Mouse (Mus musculus) gastrocnemius, adult 2 months (tissue): ENCODE results near the gene Tmem209. TPM values are rescaled to one million over a fixed set of nuclear protein-coding genes. Genes with fewer than 3 reads are reported as not detected.

ENCODE experiments used
- DNase-seq: peaks from one replicate; pipeline ENCODE4 v3.0.0; 2022
- H3K27ac ChIP-seq: fragments of 200-600 bp; 2 replicates; pipeline ENCODE4 v1.8.1; 2022; ENCODE audit warnings: mild to moderate bottlenecking
- H3K4me3 ChIP-seq: fragments of 200-600 bp; 2 replicates; pipeline ENCODE4 v1.8.1; 2022; ENCODE audit warnings: mild to moderate bottlenecking, moderate library complexity
- CTCF ChIP-seq: fragments of 200-600 bp; IDR thresholded peaks from 2 replicates; pipeline ENCODE4 v1.8.1; 2022; ENCODE audit warnings: antibody characterized with exemption, mild to moderate bottlenecking, moderate library complexity
- intact Hi-C: fragments of 180-260 bp; cut with DNase I; formaldehyde crosslinking; loops from one replicate; pipeline ENCODE4 v1.15.1; 2025
- total RNA-seq, 2 experiments: library from RNA; stranded (reverse); gene quantifications; 2 replicates each; pipeline ENCODE4 v1.2.3; 2021

The Tmem209 gene
- total RNA-seq, 2 experiments from 2014 or later, result 7.1 to 11.4 TPM

- no peak overlapping the region; the same call in 1 of the 2 replicates for H3K4me3 ChIP-seq
- DNase-seq, result no peak
- TF ChIP-seq CTCF, result no peak
- intact Hi-C loops, result no loop called here
- peak overlapping the region; percentile 80 for H3K27ac ChIP-seq
These were observed 51.0 kb downstream of the Tmem209 start for GRCm38 (mm10) chr6:30458626-30459025.

GRCm38 (mm10) chr6:30456991-30457390 lies 52.6 kb downstream of the Tmem209 start:
- intact Hi-C loops, result no loop called here
- no peak overlapping the region for H3K4me3 ChIP-seq
- DNase-seq, result no peak
- no peak overlapping the region for H3K27ac ChIP-seq
- TF ChIP-seq CTCF, result no peak

- no peak for DNase-seq
- no peak for TF ChIP-seq CTCF
- H3K4me3 ChIP-seq, result no peak overlapping the region
- H3K27ac ChIP-seq, result no peak overlapping the region
- intact Hi-C loops, result no loop called here
These were observed 70.0 kb downstream of the Tmem209 start for GRCm38 (mm10) chr6:30439576-30439975.

- no peak overlapping the region for H3K4me3 ChIP-seq
- no peak for DNase-seq
- intact Hi-C loops, result no loop called here
- H3K27ac ChIP-seq, result no peak overlapping the region
- TF ChIP-seq CTCF, result no peak
These were observed 72.5 kb downstream of the Tmem209 start for GRCm38 (mm10) chr6:30437054-30437453.

- no peak for DNase-seq
- no peak for TF ChIP-seq CTCF
- H3K4me3 ChIP-seq, result no peak overlapping the region
- intact Hi-C loops, result no loop called here
- H3K27ac ChIP-seq, result no peak overlapping the region
These were observed 73.1 kb downstream of the Tmem209 start for GRCm38 (mm10) chr6:30436476-30436875.

- no peak for TF ChIP-seq CTCF
- intact Hi-C loops, result no loop called here
- DNase-seq, result no peak
- Histone ChIP-seq H3K4me3 (no peak overlapping the region), H3K27ac (no peak overlapping the region)
These were observed 77.0 kb downstream of the Tmem209 start for GRCm38 (mm10) chr6:30432461-30433192.

Other genes with a start within 250 kb of the Tmem209 start
- 10 to 100 TPM; 39.6 to 81.2 TPM for gene Ube2h, start 205.2 kb downstream of the Tmem209 start, total RNA-seq
- 10 to 100 TPM; 15.5 to 19.3 TPM for gene Zc3hc1, start 118.8 kb downstream of the Tmem209 start, total RNA-seq
- gene Klhdc10, start 107.9 kb downstream of the Tmem209 start, total RNA-seq, result 10 to 100 TPM; 35.8 to 44.4 TPM
- under 1 TPM; 0.18 to 0.20 TPM for gene Ssmem1, start 66 bp upstream of the Tmem209 start, total RNA-seq
- gene Cpa2, start 31.8 kb upstream of the Tmem209 start, total RNA-seq, result not detected
- not detected for gene Cpa4, start 58.6 kb upstream of the Tmem209 start, total RNA-seq
- gene Cpa5, start 101.2 kb upstream of the Tmem209 start, total RNA-seq, result not detected
- gene Cpa1, start 129.4 kb upstream of the Tmem209 start, total RNA-seq, result not detected
- gene Cep41, start 184.0 kb upstream of the Tmem209 start, total RNA-seq, result 1 to 10 TPM in 1 of 2 experiments, under 1 TPM in 1; 0.20 to 1.6 TPM
- 1 to 10 TPM; 1.6 to 2.4 TPM for gene Mest, start 213.8 kb upstream of the Tmem209 start, total RNA-seq